Mouse (Mus musculus) kidney, postnatal 36 days (tissue): Measurements from ENCODE around the gene Anxa4.

ENCODE experiments used
- DNase-seq, 2 experiments: peaks; one replicate each; pipeline ENCODE4 v3.0.0; 2021 to 2022; ENCODE audit warnings: mixed read lengths in 2 of 2

Anxa4 gene

DNA sequence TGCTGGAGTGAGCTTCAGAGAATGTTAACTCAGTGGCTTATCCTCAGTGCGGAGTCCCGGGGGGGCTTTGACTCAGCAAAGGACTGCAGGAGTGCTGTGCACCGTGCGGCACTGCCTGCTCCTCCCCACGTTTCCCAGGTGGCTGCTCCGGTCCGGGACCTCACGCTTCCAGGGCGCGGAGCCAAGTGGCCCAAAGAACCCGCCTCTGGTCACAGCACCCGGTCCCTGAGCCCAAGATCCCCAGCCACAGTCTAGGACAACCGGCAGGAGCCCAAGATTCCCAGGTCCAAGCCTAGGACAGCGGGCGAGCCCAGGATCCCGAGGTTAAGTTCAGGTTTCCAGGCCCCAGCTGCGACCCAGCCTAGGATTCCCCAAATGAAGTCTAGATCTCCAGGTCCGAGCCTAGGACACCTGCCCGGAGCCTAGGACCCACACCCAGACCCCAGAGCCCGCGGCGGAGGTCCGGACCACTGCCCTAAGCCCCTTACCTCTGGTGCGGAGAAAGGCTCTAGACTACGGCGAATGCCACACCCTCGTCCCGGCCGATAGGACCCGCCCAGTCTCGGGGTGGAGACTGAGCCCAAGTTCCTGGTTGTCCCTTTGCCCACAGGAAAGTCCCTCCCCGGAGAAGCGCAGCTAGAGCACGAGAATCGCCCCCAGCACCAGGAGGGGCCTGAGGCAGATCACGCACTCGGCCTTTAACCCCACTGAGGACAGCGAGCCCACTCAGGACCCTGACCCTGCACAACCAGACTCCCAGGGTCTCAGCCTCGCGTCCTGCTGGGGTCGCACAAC lies at the start of gene Anxa4:
Gene Anxa4, minus strand, starts transcription at position 564 of the 795 bp plus-strand sequence.
- peak; percentile 90 to 93 for DNase-seq

DNA sequence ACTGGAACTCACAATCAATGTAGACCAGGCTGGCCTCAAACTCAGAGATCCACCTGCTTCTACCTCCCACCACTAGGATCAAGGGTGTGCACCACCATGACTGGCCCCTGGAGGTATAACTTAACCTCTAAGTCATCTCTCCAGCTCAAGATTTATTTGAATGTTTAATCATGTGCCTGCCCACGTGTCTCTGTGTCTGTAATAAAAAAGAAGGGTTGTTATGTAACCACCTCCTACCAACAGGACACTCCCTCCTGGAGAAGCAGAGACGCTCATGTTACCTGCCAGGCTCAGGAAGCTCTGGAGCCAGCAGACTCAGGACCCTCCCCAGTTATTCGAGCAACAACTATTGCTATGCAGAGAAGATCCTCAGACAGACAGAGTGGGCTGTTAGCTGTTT lies 48.6 kb upstream of the Anxa4 start:
- DNase-seq = peak; percentile 49 to 70

DNA sequence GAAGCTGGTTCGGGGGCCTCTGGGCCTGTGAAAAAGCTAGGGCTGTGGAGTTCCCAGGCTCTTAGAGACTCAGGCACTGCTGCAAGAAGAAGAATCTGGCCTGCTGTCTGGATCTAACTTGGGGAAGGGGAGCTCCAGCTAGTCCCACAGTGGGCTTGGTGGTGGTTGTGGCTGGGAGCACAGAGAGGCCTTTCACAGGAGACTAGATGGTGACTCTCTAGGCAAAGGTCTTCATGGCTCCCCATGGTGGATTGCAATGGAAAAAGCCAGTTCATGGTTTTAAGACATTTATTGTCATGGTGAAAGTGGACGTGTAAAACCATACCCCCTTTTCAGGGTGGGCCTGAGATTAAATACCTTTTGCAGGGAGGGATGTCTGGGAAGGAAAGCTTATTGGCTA lies 45.7 kb upstream of the Anxa4 start:
- DNase-seq = no peak

DNA sequence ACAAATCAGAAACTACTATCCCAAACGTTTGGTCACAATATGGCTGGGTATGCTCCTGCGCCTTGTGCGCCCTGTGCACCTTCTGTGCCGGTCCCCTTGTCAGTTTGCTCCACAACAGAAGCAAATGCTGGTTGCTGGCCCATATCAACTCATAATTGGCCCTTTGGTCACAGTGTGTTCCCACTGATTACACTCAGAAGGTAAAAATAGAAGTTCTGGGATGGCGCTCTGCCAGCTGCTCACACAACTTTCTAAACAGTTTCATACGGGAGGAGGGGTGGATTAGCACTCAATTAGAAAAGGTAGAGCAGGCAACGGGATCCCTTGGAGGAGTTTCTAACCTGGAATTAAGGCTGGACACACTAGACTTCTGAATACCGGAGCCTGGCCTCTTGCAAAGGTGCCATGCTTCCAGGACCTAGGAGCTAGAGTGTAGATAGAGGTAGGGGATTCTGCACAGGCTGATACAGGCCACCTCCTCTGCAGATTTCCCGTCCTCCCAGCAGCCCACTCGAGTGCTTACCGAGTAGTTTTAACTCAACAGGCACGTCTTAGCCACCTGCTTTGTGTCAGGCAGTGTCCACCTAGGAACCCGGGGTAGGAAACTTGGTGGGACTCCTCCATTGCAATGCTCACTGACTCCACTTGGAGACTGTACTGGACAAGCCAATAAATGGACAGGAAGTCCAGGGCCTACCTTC lies 39.6 kb upstream of the Anxa4 start:
- DNase-seq = peak; percentile 84 to 87

DNA sequence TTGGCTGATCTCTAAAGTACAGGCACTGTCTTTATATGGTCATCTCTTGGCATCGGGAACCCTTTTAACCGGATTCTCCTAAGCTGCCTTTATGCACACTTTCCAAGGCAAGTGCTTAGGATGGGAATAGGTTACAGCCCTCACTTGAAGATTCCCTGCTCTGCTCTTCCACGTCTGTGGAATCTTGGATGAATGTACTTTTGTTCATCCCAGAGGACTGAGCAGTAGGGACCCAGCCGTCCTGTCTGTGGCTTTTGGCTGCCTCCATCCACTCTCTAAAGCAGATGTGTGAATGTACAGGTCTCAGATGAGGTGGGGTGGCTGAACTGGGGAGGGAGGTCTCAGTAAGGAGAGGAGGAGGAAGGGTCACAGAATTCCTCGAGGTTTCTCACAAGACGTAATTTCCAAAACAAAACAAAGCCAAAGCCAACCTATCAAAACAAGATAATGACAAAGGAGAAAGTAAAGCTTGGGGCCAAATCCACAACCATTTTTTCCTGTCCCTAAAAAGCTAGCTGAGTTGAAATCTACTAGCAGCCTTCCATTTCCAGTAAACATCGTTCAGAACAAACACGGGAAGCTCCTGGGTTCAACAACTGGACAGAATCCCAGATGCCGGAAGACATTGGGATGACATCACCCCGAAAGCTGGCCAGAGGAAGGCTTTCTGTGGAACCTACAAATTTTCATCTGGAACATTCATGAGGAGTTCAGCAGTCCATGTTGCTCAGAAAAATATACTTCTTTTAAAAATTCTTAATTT lies 37.5 kb upstream of the Anxa4 start:
- DNase-seq = peak; percentile 41 to 66

DNA sequence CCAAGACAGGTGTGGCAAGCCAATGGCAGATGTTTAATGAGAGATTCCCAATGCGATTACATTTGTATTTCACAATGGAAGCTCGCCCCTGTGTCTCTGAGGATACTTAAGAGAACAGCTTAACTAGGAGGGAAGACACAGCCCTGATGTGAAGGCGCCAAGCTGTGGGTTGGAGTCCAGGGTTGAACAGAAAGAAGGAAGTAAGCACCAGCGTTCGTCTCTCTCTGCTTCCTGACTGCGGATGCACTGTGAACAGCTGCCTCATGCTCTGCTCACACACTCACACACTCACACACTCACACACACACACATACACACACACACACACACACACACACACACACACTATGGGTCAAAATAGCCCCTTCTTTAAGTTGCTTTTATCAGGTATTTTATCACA lies 36.4 kb upstream of the Anxa4 start:
- DNase-seq = no peak

DNA sequence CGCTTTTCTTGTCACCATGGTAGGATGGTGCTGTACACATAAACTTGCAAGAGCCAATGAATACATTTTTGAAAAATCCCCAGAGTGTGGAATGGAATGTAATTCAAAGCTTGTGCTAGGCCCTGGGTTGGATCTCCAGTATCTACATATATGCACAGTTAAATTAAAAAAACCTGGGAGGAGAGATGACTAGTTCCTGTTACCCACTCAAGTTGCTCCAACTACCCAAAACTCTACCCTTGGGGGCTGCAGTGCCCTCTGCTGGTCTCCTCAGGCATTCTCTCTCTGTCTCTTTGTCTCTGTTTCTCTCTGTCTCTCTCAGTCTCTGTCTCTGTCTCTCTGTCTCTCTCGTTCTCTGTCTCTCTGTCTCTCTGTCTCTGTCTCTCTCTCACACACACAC lies 34.0 kb upstream of the Anxa4 start:
- DNase-seq = peak in 1 of 2 experiments; percentile 54

DNA sequence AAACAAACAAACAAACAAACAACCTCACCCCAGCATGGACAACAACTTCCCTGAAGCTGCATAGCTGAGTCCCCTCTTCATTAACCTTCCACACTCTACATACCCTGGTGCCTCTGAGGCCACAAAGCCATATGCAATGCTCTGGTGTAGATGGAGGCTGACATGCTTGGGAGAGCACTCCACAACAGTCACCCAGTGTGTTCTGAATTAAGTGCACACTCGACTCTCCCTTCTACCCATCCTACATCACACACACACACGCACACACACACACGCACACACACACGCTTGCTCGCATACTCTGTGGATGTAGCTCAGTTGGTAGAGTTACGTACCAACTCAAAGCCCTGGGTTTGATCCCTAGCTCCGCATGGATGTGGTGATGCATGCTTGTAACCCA lies 31.0 kb upstream of the Anxa4 start:
- no peak for DNase-seq

DNA sequence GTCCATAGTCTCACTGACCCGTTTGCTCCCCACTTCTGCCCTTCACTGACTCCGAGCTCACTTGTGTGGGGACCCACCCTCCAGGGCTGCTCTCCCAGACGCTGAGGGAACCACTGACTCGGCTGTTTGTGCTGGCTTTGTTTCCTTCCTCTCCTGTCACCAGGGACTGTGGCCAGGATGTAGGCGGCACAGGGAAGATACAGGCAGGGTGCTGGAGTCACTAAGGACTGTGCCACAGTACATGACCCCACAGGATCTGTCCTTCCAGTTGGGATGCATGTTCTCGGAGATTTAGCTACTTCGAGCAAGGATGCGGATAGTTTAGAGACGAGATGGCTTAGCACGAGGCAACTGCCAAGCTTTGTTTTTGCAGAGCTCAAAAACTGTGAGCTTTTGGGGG lies 30.4 kb upstream of the Anxa4 start:
- DNase-seq = peak; percentile 58 to 67

DNA sequence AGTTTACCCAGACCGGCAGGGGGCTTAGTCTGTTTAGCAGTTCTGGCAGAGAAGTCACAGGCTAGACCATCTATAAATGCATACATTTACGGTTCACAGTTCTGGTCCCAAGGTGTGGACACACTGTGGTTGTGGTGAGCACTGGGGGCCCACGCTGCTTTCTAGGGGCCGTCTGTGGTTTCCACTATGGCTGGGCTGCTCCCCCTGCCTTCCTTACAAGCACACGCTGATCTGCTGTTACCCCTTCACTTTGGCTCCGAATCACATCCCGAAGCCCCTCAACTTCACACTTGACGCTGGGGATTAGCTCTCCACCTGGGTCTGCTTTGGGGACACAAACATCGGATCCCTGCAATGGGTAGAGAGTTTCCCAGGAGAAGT lies 29.7 kb upstream of the Anxa4 start:
- no peak for DNase-seq

DNA sequence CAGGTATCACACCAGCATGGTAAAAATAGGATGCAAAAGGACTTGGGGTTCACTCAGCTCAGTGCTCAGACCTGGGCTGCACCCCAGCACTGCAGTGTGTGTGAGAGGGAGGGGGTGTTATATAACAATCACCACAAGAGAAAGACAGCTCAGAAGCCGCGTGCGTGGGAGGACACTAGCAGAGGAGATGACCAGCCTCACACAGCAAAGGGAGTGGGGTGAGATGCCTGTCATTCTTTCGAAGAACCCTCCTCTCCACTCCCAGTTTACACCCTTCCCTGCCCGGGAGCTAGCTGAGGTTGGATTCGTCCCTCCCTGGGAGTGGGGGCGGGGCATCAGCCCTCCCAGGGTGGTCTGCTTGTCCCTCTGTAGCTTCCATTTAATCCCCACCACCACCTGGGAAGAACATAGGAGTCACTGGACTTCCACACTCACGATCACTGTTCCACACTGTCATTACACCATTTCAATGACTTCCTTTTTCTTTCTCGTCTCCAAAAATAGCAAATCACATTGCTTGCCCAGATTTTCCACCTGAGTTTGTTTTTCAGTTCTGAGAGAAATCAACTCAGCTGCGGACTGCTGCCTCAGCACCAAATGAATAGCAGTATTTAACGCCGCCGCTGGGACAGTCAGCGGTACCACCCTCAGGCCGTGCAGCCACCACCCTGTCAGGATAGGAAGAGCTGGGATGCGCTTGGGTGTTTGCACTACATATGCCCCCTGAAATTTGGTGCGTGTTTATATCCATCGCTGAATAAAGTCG lies 29.1 kb upstream of the Anxa4 start:
- peak; percentile 38 to 50 for DNase-seq

DNA sequence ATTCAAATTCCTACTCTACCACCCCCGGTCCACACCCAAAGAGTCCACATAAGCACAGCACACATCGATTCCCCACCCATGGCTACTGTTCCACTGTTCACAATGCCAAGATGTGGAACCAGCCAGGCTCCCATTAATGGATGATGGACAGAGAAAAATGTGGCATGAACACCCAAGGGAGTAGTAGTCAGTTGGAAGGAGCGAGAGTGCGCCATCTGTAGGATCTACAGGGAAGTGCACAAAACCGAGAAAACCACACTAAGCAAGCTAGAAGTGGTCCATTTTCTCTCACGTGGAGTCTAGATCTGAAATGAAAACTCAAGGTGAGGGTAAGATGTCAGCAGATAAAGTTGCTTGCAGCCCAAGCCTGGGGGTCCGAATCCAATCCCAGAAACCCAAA lies 27.3 kb upstream of the Anxa4 start:
- no peak for DNase-seq

DNA sequence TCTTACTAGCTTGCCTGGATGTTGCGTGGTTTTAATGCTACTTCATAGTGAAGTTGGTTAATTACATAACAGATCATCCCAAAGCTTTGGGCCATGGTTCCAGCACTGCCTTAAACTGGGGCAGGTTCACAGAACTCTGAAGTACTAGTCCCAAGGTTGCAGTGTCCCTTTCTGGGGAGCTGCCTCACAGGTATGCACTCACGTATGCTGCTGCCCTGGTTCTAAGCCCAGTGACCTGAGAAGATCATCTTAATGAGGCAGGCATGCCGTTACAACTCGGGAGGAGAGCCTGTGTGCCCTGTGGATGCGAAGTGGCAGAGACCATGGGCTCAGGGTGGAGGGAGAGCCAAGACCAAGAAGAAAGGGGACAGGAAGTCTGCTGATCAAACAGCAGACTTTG lies 26.5 kb upstream of the Anxa4 start:
- DNase-seq = peak; percentile 23 to 46

DNA sequence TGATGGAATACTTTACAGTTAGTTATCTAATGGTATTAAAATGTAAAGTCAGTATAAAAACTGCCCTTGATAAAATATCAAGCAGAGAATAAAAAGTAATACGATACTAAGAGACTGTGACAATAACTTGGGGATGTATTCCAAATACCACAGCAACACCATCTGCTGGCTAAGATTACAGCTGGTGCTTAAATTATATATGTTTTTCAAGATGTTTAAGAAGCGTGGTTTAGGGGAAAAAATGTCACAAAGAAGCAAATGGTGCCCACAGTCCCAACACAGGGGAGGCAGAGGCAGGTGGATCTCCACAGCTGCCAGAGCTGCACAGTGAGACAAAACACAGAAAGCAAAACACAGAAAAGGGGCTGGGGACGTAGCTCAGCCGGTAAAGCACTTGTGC lies 25.5 kb upstream of the Anxa4 start:
- no peak for DNase-seq

DNA sequence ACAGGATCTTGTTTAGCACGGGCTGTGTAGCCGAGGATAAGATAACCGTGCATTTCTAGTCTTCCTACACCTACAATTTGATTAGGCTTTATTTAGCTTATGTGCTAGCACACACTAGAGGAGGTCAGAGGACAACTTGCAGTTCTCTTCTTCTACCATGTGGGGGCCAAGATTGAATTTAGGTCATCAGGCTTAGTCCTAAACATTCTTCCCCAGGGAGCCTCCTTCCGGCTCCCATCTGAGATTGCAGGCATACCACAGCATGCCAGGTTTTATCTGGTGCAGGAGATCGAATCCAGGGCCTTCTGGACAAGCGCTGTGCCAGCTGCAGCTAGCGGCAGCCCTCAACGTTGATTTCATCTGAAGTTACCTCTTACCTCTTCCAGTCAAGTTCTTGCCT lies 23.2 kb upstream of the Anxa4 start:
- peak; percentile 57 to 69 for DNase-seq

DNA sequence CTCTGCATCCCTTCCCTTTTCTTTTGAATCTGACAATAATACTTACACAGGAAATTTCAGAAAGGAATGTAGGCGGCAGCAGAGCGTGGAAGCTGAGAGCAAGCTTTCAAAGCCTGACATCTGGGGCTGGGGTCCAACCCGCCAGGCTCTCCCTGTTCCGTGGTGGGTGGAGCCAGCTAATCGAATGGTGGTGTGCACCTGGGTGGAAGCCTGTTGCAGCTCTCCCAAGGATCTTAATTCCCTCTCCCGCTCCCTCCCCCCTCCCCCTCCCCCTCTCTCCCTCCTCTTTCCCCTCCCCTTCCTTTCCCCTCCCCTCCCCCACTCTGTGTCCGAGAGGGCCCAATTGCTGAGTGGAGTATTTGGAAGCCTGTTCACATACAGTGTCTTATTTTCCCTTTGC lies 22.1 kb upstream of the Anxa4 start:
- no peak for DNase-seq

DNA sequence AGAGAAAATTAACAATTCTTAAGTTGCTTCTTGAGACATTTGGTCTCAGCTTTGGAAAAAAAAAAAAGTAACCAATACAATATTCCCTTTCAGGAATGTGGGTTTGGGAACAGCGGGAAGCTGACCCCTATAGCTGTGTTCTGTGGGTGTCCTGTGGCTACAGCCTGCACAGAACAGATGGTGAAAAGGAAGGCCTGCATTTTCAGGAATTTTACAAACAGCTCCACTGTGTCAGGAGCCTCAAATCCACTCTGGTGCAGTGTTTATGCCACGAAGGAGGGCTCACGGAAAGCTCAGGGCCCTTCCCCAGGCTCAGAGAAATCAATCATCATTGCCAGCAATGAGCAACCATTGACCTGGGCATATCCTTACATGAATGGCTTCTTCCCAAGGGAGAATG lies 21.5 kb upstream of the Anxa4 start:
- no peak for DNase-seq

DNA sequence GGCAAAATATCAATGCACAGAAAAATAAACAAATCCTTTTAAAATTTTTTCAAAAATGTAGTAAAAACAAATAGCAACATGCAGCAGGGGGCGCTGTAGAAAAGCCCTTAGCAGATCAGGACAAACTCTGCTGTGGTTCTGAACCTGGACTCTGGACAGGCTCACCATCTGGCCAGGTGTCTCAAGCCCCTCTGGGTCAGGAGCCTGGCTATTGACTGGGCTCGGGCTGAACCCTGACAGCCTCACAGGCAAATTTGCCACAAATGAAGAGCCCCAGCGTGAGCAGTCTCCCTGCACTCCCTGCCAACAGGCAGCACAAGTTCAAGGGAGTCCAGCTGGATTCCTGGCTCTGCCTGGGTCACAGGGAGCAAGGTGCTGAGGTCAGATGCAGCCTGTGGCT lies 20.0 kb upstream of the Anxa4 start:
- peak; percentile 70 to 90 for DNase-seq

DNA sequence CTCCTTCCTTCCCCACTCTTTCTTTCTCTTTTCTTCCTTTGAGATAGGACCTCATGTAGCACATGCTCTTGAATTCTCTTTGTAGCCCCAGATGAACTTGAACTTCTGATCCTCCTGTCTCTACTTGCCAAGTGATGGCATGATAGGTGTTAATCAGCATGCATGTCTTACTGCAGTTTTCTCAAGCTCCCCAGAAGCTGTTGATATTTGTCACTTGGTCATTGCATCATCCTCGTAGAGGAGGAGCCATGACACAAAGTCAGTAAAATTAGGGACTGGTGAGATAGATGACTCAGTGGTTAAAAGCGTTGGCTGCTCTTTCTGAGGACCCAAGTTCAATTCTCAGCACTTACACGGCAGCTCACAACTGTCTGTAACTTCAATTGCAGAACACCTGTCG lies 19.5 kb upstream of the Anxa4 start:
- no peak for DNase-seq

DNA sequence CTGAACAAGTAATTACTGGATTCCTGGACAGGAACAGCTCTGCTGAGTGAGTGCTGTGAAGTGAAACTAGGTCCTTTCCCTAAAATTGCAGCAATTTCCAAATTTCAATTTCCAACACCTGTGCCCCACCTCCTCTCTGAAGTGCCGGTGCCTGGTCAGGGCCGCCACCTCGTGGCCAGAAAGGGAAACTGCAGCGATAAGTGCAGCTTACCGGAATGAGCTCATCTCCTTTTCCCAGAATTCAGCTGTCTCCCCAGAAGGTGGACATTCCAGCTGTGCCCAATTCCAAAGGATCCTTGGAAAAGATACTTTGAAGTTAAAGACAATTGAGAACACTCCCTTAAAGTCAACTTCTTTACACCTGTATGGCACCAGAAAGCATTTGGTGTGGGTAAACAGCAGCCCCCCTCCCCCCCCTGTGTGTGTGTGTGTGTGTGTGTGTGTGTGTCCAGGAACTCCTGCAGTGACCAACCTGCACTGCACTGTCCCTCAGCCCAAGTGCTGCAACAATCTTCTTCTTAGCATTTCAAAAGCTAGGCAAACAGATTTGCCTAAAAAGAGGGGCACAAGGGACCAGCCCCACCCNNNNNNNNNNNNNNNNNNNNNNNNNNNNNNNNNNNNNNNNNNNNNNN lies 13.2 kb upstream of the Anxa4 start:
- peak; percentile 65 to 85 for DNase-seq

DNA sequence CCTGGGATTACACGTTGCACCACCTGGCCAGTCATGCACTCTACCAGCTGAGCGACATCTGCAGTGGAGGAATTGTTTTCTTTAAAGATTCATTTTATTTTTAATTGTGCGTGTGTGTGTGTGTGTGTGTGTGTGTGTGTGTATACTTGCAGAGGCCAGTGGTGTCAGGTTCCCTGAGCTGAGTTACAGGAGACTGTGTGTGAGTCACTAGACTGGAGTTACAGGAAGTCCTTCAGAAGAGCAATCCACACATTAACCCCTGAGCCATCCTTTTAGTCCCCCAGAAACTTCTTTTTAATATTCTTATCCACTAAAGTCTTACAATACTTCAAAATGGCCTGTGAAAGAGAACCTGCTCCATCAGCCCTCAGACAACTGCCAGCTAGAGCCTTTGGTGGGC lies 11.3 kb upstream of the Anxa4 start:
- DNase-seq = no peak

DNA sequence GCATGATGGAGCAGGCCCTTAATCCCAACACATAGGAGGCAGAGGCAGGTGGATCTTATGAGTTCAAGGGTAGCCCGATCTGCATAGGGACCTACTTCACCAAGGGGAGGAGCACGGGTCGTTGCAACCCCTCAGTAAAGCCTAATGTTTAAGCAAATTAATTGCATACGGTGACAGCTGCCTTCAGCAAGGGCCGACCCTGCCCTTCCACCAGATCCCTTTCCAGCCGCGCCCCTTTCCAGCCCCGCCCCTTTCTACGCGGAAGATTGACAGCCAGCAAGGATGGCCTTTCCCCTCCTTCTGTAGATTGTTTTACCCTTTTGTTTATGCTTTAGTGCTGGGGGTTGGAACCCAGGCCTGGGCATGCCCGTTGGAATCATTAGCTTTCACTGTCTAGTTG lies 8.0 kb upstream of the Anxa4 start:
- DNase-seq = no peak
